Mouse (Mus musculus) spleen, embryonic (tissue): Measurements from ENCODE around the gene Trim10.
"Not testable (repeated sequence)": the region's sequence is repeated elsewhere in the genome, so short reads cannot be mapped to it uniquely, and the experiment has no call there.

Experiments
- CTCF ChIA-PET: fragments of 350-600 bp; sonication (Branson Sonifier 250); formaldehyde crosslinking; loops from one replicate; lab custom pipeline; 2022; lab: Charles Lee

Gene Trim10

DNA sequence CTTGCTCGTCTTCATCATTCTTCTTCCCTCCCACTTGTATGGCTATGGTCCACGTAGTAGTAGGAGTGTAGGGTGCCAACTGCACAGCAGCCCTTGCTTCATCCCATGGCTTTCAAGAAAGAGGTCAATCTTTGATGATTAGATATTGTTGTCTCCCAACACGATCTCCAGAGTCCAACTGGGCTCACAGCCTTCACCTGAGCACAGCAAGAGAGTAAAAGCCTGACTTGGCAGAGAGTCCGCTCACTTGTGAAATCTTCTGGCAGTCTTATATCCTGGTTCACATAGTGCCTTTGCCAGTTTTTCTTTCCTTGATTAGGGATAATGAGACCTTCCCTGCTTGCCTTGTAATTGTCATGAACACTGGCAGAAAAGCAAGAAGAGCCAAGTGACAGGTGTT lies 13.1 kb upstream of the Trim10 start:
- CTCF ChIA-PET, result no interaction called here

DNA sequence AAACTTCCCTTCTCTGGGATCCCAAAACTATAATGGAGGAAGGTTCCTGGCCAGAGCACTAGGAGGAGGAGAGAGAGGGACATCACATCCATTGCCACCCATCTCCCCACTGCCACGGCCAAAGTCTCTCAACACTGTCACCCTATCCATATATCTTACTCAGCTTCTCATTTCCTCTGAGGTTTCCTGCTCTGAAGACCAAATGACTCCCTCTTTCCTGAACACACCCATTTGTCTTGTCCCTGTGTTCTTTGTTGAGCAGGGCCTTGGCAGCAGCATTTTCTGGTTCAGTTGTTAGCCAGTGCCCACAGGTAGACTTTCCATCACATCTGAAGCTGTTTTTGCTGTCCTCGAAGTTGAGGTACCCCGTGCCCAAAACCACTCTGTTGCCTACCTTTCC lies 11.2 kb upstream of the Trim10 start:
- CTCF ChIA-PET, result no interaction called here

DNA sequence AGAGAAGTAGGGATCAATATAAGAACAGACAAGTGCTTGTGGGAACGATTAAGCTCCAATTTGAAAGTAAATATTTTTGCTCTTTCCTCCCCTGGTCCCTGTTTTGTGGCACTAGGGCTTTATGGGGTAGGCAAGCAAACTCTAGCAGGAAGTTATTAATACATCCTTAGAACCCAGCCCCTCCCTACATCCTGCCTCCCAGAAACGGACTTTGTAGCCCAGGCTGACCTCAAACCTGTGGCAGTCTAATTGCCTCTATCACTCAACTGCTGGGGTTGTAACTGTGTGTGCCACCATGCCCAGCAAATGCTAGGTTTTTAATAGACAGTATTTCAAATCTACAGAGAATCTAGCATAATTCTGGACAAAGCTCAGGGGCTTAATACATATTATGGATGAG lies 7.7 kb upstream of the Trim10 start:
- CTCF ChIA-PET, result no interaction called here

DNA sequence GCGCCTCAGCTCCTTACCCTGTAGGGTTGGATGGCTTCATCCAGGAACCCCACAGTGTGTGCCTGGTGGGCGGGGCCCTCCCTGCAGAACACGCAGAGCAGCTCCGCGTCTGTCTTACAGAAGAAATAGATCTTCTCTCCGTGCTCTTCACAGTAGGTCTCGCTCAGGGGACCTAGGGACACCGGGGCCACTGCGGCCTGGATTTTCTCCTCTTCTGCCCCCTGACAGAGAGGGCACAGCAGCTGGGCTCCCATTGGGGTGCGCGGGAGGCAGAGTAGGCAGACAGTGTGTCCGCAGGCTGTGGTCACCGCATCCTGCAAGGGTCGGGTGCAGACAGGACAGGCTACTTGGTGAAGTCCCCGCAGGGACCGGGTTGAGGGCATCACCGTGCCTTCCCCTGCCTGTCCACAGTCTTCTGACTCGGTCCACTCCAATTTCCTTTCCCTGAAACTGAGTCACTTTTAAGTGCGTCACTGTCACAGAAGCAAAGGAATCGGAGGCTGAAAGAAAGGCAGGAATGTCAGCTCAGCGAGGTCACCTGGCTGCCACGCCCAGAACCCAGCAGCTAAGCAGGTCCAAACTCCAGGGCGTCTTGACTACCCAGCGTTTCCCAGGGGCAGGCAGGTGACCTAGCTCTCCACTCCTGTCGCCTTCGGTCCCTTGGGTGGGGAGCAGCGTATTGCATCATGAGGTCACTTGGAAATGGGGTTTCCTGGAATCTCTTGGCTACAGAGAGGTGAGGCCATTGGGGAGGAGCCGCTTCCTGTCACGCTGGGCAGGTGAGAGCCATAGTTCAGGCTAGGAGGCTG lies 2.5 kb upstream of the Trim10 start, which contains the start of gene Trim15:
Gene Trim15 (minus strand): TSS at position 492 of the 809 bp plus-strand sequence.
- CTCF ChIA-PET, result no interaction called here

DNA sequence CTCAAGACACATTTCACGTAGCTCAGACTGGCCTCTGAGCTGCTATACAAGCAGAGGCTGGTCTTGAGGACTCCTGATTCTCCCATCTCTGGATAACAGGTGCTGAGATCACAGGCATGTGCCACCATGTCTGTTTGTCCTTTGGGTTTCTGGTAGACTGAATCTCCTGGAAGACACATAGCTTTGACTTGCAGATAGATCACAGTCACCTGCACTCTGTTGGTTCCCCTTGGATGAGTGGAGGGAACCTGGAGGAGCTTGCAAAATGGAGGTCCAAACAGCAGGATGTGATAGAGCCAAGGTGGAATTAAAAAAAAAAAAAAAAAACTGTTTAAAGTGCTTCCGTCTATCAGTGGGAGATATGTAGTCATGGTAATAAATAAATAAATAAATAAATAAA lies 538 bp upstream of the Trim10 start:
- CTCF ChIA-PET, result no interaction called here

DNA sequence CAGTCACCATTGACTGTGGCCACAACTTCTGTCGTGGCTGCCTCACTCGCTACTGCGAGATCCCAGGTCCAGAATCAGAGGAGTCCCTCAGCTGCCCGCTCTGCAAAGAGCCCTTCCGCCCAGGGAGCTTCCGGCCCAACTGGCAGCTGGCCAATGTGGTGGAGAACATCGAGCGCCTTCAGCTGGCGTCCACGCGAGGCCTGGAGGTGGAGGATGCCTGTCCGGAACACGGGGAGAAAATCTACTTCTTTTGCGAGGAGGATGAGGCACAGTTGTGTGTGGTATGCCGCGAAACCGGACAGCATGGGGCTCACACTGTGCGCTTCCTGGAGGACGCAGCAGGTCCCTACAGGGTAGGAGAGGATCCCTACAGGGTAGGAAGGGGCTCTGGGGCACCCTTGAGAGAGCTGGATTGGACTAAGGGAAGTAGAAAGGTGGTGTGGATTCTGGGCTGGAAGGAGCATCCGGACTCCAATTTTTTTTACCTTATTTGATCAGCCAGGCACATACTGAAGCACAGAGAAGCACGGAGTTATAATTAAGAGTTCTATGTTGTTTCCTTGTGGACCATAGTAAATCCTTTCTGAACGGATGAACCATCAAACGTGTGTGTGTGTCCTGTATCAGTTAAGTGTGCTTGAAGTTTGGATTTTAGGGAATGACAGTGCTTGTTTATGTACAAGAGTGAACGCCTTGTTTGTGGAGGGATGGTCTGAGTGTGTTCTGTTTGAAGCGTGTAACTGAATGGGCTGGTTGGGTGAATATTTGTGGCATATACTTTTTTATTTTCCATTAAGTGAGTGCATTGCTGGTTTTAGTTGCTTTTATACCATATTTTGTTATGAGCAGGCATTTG lies 809 bp downstream of the Trim10 start:
- CTCF ChIA-PET, result no interaction called here

DNA sequence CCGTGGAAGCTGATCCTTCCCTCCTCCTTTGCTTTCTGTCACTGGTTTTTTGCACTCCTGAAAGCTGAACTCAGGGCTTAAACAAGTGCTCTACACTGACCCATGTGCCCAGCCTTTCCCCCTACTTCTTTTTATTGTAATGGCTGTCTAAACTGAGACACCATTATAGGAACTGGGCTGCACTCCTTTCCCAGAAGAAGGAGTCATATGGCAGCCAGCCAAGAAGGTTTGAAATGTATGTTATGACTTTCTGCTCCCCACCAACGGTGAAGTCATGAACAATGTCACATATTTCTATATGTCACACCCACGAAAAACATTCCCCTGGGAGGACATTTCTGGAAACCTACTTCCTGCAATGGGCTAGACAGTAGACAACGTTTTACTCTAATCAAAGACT lies 5.3 kb downstream of the Trim10 start:
- CTCF ChIA-PET, result no interaction called here

DNA sequence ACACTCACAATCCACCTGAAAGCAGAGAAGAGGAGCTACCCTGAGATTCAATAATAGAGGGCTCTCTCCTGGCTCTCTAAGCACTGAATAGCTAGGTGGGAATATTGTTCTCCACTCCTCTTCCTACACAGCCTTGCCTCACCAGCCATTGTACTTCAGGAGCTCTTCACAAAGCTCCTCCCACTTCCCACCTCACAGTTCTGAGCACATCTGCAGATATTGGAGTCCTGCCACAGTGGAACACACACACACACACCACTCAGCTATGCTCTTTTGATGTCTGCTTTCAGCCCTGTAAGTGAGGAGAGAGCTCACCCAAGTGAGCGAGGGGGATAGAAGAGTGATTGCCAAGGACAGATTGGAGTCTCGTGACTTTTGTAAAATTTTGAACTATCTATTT lies 14.0 kb downstream of the Trim10 start:
- CTCF ChIA-PET, result no interaction called here

DNA sequence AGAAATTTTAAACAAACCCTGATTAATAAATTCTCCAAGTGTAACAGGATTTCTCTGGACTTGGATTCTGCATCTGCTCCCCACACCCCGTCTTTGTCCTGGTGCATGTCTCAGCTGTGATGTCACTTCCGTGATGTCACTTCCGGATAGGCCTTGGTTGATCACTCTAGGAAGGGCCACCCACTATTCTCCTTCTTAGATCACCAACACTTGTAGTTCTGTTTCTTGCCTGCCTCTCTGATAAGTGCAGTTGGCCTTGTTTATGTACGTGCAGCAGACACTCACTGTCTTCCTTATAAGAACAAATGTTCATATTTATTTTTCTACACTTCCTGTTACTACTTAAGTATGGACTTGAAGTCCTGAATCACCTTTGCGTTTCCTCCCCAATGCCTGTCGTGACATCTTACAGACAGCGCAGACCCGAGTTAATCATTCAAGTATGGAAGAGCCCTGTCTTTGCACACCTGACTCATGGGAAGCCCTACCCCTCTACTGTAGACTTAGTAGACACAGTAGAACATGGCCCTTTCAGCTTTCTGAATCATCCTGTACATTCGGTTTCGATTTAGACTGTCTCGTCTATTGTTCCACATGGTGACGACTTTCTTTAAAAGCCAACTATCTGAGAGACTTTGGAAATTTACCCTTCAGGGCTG lies 15.9 kb downstream of the Trim10 start:
- CTCF ChIA-PET, result no interaction called here

DNA sequence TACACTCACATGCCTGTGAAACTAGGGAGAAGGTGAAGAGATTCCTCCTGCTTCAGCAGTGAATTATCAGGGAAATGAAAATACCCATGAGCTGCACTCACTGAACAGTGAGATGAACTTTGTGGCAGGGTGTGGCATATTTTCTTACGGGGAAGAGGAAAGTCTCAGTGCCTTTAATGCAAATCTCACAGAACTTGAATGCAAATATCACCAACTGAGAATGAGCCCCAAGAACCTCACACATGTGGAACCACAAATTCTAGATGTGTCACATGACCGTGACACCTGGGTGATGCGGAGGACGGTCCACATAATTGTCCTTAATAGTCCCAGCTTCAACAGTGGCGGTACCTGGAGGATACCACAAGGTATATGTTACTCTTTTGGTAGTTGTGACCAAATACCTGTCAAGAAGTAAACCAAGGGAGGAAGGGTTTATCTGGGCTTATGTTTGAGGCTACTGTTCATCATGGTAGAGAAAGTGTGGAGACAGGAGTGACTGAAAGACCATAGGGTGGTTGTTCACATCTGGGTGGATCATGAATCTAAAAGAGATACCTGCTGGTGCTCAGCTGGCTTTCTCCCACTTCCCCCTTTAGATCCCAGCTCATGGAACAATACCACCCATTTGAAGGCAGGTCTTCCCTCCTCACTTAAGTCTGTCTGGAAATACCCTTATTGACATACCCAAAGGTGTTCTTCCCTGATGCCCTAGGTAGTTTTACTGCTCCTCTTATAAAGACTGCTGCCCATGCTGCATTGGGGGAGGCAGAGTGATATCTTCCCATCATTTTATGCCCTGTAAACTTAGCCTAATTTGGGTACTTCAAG lies 20.9 kb downstream of the Trim10 start, which contains the start of gene Trim40:
Gene Trim40 (minus strand): TSS at position 51 of the 831 bp plus-strand sequence.
- CTCF ChIA-PET, result no interaction called here

DNA sequence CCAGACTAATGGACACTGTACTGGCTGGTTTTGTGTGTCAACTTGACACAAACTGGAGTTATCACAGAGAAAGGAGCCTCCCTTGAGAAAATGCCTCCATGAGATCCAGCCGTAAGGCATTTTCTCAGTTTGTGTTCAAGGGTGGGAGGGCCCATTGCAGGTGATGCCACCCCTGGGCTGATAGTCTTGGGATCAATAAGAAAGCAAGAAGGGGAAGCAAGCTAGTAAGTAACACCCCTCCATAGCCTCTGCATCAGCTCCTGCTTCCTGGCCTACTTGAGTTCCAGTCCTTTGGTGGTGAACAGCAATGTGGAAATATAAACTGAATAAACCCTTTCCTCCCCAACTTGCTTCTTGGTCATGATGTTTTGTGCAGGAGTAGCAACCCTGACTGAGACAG lies 22.1 kb downstream of the Trim10 start:
- CTCF ChIA-PET, result not testable (repeated sequence)

DNA sequence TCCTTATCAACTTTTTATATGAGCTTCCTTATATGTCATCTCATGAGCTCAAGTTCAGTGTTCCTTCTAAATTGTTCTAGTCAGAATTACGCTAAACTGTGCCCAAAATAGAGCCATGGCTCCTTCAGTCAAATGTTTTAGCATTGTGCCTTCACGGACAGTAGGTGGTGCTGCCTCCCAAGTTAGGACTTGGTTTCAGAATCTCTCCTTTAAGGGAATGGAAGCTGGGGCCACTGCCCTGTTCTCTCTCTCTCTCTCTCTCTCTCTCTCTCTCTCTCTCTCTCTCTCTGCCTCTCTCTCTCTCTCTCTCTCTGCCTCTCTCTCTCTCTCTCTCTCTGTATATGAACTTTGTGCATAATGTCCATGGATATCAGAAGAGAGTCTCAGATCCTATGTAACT lies 23.0 kb downstream of the Trim10 start:
- CTCF ChIA-PET, result interaction anchor here (0.7 kb wide), 1 partner anchor 337 kb away, joined by 4 read pairs; no protein-coding TSS in a partner anchor

DNA sequence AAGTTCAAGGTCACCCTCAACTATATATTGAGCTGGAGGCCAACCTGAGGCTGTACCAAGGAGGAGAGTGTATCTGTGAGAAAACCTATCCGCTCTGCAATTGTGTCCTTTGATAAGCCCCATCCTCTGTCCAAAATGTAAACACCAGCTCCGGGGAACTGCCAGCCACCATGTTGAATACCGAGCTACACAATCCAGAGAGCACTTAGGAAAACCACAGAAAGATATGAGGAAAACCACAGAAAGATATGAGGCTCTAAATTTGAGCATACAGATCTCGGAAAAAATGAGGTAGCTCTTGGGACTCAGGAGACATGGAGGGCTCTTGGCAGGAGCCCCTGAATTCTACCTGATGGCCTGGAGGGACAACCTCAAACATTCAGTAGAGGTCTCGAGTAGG lies 24.0 kb downstream of the Trim10 start:
- CTCF ChIA-PET, result no interaction called here

DNA sequence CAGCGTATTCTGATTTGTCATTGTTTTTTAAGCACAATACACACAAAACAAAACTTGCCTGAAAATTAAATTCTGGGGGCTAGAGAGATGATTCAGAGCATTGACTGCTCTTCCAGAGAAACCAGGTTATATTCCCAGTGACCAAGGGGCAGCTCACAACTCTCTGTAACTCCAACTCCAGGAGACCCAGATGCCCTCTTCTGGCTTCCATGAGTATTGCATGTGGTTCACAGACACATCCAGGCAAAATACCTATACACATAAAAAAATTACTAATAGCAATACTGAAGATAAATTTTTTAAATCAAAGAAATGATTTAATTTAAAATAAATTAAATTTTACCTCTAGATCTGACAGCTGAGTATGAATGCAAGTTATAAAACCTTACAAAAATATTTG lies 27.2 kb downstream of the Trim10 start:
- CTCF ChIA-PET, result no interaction called here

DNA sequence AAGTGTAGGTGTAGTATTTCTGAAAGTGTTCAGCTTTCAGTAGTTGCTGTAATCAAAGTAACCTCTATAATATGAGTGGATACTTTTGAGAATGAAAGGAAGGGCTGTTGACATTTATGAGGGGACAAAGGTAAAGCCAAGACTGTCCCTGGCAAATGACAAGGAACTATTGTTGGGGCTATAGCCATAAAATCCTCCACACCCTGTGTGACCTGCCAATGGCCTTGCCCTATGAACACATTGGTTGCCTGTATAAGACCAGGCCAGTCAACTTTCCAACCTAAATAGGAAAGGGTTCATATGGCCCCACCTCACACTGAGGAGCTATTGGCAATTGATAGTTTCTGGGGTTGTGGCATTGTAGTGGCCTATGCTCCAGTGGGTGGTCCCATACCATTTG lies 27.7 kb downstream of the Trim10 start:
- CTCF ChIA-PET, result no interaction called here

DNA sequence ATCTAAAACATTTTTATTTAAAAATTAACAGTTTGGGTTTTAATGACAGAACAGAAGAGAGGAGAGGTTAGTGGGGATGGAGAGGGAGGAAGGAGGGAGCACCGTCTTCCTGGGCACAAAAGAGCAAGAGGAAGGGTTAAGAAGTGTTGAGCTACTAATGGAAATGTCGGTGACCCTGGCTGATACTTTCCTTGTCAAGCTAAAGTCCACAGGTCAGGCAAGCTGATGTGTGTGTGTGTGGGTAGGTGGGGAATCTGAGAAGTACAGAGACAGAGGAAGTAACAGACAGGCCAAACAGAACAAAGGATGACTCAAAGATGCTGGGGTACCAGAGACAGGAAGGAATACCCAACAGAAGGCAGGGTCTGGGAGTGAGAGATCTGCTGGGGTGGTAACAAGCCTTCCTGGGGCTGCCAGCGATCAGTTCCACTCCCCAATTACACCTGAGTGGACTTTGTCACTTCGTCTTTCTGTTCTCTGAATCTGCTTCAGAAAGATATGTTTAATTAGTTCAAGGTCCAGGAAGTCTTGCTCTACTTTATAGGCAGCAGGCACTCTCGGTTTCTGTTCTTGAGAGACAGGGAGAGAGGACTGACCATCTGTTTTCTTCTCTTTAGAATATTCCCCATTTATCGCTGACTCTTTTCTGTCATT lies 28.3 kb downstream of the Trim10 start, which contains the start of gene Trim31:
Gene Trim31 (plus strand): TSS at position 567 of the 654 bp plus-strand sequence.
- CTCF ChIA-PET, result no interaction called here

DNA sequence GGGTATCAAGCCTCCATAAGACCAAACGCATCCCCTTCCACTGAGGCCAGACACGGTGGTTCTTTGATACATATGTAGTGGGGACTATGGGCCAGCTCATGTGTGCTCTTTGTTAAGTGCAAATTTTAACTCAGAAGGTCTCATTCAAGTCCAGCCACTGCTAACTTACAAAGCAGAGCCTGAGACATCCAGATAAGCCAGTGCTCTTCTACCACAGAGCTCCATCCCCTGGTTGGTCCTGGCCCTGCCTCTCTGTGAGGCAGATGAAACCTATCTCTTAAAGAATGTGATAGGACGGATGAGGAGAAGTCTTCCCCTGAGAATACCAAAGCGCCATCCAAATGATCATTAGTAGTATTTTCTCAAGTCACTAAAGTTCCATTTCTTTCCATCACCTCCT lies 30.0 kb downstream of the Trim10 start:
- CTCF ChIA-PET, result no interaction called here

DNA sequence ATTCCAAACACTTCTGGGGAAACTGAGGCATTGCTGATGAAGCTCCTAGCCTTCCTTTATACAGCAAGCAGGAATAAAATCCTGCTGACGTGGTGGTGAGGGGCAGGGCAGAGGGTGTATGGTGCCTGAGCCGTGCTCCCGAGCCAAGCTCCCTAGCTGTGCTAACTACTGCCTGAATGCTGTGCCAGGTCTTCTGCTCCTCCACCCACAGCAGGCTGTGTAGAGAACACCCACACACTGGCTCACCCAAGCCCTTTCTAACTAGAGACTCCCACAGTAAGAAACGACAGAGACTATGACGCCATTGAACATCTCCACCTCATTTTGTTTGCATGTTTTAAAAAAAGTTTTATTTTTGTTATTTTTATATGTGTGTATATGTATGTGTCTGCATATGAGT lies 30.6 kb downstream of the Trim10 start:
- CTCF ChIA-PET, result no interaction called here

DNA sequence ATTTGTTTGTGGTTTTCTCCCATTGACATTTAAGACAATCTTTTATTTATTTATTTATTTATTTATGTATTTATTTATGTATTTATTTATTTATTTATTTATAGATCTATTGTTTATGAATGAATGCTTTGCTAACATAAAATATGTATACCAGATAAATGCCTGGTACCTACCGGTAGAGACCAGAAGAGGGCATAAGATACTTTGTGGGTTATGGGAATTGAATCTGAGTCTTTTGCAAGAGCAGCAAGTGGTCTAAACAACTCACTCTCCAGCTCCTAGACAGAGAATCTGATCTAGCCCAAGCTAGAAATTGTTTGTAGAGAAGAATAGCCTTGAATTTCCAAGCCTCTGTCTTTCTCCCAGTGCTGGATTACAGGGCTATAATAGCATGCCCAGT lies 31.3 kb downstream of the Trim10 start:
- CTCF ChIA-PET, result no interaction called here

DNA sequence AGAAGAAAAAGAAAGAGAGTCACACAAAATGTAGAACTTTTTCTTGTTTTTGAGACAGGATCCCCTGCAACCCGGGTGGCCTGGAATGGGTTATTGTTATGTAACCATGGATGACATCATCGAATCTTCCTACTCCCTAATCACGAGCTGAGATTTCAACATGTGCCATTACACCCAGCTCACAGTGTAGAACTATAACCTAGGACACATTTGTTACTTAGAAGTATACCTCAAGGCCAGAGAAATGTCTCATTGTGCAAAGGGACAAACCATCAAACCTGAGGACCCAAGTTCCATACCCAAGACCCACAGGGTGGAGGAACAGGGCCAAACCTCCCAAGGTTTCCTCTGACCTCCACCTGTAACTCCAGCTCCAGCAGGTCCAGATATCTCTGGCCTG lies 34.3 kb downstream of the Trim10 start:
- CTCF ChIA-PET, result interaction anchor here (1.1 kb wide), 1 partner anchor 11 kb away, joined by 4 read pairs; no protein-coding TSS in a partner anchor

DNA sequence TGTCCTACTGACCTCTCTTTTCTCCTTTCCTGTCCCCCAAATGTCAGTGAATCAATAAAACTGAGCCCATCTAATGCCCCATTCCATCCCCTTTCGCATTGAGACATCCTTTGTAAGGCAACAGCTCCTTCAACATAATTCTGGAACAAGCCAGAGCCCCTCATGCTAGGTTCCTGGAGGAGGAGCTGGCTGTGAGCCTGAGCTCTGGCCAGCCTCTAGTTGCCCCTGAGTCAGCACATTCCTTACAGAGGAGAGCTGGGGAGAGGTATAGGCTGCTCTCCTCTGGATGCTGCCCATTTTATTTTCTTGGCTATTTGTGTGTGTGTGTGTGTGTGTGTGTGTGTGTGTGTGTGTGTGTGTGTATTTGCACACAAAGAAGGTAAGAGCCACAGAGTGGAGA lies 38.9 kb downstream of the Trim10 start:
- CTCF ChIA-PET, result no interaction called here
